Mouse (Mus musculus): ENCODE results near the gene Klc1. TPM values are rescaled to one million over a fixed set of nuclear protein-coding genes. Genes with fewer than 3 reads are reported as not detected.

Gene Klc1
- polyA plus RNA-seq, 1 experiment from 2014 or later: 114 TPM

- H3K9me3 ChIP-seq: peaks cover 10% of the 10 kb centered on the region
- no peak overlapping the region for H3K9ac ChIP-seq (replicated peaks)
- H3K27me3 ChIP-seq: no peaks in the 10 kb centered on the region
- H3K4me3 ChIP-seq (replicated peaks): no peak overlapping the region
- H3K36me3 ChIP-seq: peaks cover 80% of the 10 kb centered on the region
- WGBS: 83% methylated on average over 15 of the region's 15 CpGs
- H3K4me1 ChIP-seq (replicated peaks): peaks cover 2% of the 10 kb centered on the region
- no peak for ATAC-seq (ENCODE audit: insufficient number of reproducible peaks, insufficient read depth, low FRiP score, low TSS enrichment, low read depth)
- no peak overlapping the region for H3K4me2 ChIP-seq
- H3K27ac ChIP-seq: no peak overlapping the region
Measured at GRCm38 (mm10) chr12:111774845-111775244, 16.2 kb downstream of the Klc1 start.

- Histone ChIP-seq H3K9me3 (peaks cover 10% of the 10 kb centered on the region), H3K27ac (no peak overlapping the region), H3K9ac (replicated peaks) (no peak overlapping the region), H3K27me3 (no peaks in the 10 kb centered on the region), H3K4me2 (no peak overlapping the region), H3K36me3 (peaks cover 98% of the 10 kb centered on the region), H3K4me1 (replicated peaks) (no peaks in the 10 kb centered on the region), H3K4me3 (replicated peaks) (no peak overlapping the region)
- ATAC-seq (ENCODE audit: insufficient number of reproducible peaks, insufficient read depth, low FRiP score, low TSS enrichment, low read depth): no peak
- 95% methylated on average over 13 of the region's 13 CpGs for WGBS
Measured at GRCm38 (mm10) chr12:111777919-111778318, 19.3 kb downstream of the Klc1 start.

- H3K36me3 ChIP-seq: peaks cover 97% of the 10 kb centered on the region
Measured at GRCm38 (mm10) chr12:111779544-111779943, 20.9 kb downstream of the Klc1 start.

GRCm38 (mm10) chr12:111785174-111785573, 26.5 kb downstream of the Klc1 start:
- Histone ChIP-seq H3K4me2 (no peak overlapping the region), H3K4me1 (replicated peaks) (peaks cover 3% of the 10 kb centered on the region; the same call in 1 of the 2 replicates), H3K27ac (no peak overlapping the region), H3K9ac (replicated peaks) (no peak overlapping the region), H3K4me3 (replicated peaks) (no peak overlapping the region), H3K27me3 (no peaks in the 10 kb centered on the region), H3K9me3 (no peaks in the 10 kb centered on the region), H3K36me3 (peaks cover 99% of the 10 kb centered on the region)
- WGBS: 63% methylated on average over 15 of the region's 15 CpGs
- no peak for ATAC-seq (ENCODE audit: insufficient number of reproducible peaks, insufficient read depth, low FRiP score, low TSS enrichment, low read depth)

More at GRCm38 (mm10) chr12:111779544-111779943, 20.9 kb downstream of the Klc1 start:
- Histone ChIP-seq H3K4me2 (no peak overlapping the region), H3K4me3 (replicated peaks) (no peak overlapping the region), H3K4me1 (replicated peaks) (peaks cover 3% of the 10 kb centered on the region; the same call in 1 of the 2 replicates), H3K27me3 (no peaks in the 10 kb centered on the region), H3K9me3 (peaks cover 10% of the 10 kb centered on the region), H3K27ac (no peak overlapping the region), H3K9ac (replicated peaks) (no peak overlapping the region)
- no peak for ATAC-seq (ENCODE audit: insufficient number of reproducible peaks, insufficient read depth, low FRiP score, low TSS enrichment, low read depth)
- WGBS: 97% methylated on average over 1 of the region's 1 CpGs

- H3K9ac ChIP-seq (replicated peaks): no peak overlapping the region
- H3K36me3 ChIP-seq: peaks cover 99% of the 10 kb centered on the region
- no peak overlapping the region for H3K4me2 ChIP-seq
- H3K27me3 ChIP-seq: no peaks in the 10 kb centered on the region
- ATAC-seq (ENCODE audit: insufficient number of reproducible peaks, insufficient read depth, low FRiP score, low TSS enrichment, low read depth): no peak
- H3K4me1 ChIP-seq (replicated peaks): peaks cover 3% of the 10 kb centered on the region; the same call in 1 of the 2 replicates
- H3K9me3 ChIP-seq: no peaks in the 10 kb centered on the region
- no peak overlapping the region for H3K27ac ChIP-seq
- 89% methylated on average over 6 of the region's 6 CpGs for WGBS
- no peak overlapping the region for H3K4me3 ChIP-seq (replicated peaks)
Measured at GRCm38 (mm10) chr12:111787015-111787414, 28.4 kb downstream of the Klc1 start.

- Histone ChIP-seq H3K27me3 (no peaks in the 10 kb centered on the region), H3K4me2 (no peak overlapping the region), H3K27ac (no peak overlapping the region), H3K9ac (replicated peaks) (no peak overlapping the region), H3K4me1 (replicated peaks) (no peaks in the 10 kb centered on the region), H3K36me3 (peaks cover 99% of the 10 kb centered on the region), H3K4me3 (replicated peaks) (no peak overlapping the region), H3K9me3 (no peaks in the 10 kb centered on the region)
- 95% methylated on average over 5 of the region's 5 CpGs for WGBS
- ATAC-seq (ENCODE audit: insufficient number of reproducible peaks, insufficient read depth, low FRiP score, low TSS enrichment, low read depth): no peak
Measured at GRCm38 (mm10) chr12:111790090-111790489, 31.4 kb downstream of the Klc1 start.

- 91% methylated on average over 7 of the region's 7 CpGs for WGBS
Measured at GRCm38 (mm10) chr12:111790631-111791030, 32.0 kb downstream of the Klc1 start.

GRCm38 (mm10) chr12:111791474-111792104, 32.9 kb downstream of the Klc1 start:
- 92% methylated on average over 13 of the region's 13 CpGs for WGBS
- H3K4me2 ChIP-seq: no peak overlapping the region

More at GRCm38 (mm10) chr12:111790631-111791030, 32.0 kb downstream of the Klc1 start:
- ATAC-seq (ENCODE audit: insufficient number of reproducible peaks, insufficient read depth, low FRiP score, low TSS enrichment, low read depth): no peak
- H3K27me3 ChIP-seq: no peaks in the 10 kb centered on the region
- H3K4me1 ChIP-seq (replicated peaks): no peaks in the 10 kb centered on the region
- H3K4me2 ChIP-seq: no peak overlapping the region
- no peak overlapping the region for H3K27ac ChIP-seq
- H3K9ac ChIP-seq (replicated peaks): no peak overlapping the region
- H3K4me3 ChIP-seq (replicated peaks): no peak overlapping the region
- H3K9me3 ChIP-seq: no peaks in the 10 kb centered on the region
- peaks cover 99% of the 10 kb centered on the region for H3K36me3 ChIP-seq

GRCm38 (mm10) chr12:111794102-111794501, 35.5 kb downstream of the Klc1 start:
- no peak overlapping the region for H3K4me3 ChIP-seq (replicated peaks)
- no peak overlapping the region for H3K4me2 ChIP-seq
- WGBS: 80% methylated on average over 22 of the region's 22 CpGs
- H3K9me3 ChIP-seq: no peaks in the 10 kb centered on the region
- ATAC-seq (ENCODE audit: insufficient number of reproducible peaks, insufficient read depth, low FRiP score, low TSS enrichment, low read depth): no peak
- no peak overlapping the region for H3K27ac ChIP-seq
- H3K36me3 ChIP-seq: peaks cover 98% of the 10 kb centered on the region
- H3K4me1 ChIP-seq (replicated peaks): no peaks in the 10 kb centered on the region
- H3K27me3 ChIP-seq: no peaks in the 10 kb centered on the region
- H3K9ac ChIP-seq (replicated peaks): 0 out of 2 replicates have a peak overlapping the region, but pooled peaks have one; percentile 2

More at GRCm38 (mm10) chr12:111791474-111792104, 32.9 kb downstream of the Klc1 start:
- no peak for ATAC-seq (ENCODE audit: insufficient number of reproducible peaks, insufficient read depth, low FRiP score, low TSS enrichment, low read depth)
- Histone ChIP-seq H3K9ac (replicated peaks) (no peak overlapping the region), H3K4me3 (replicated peaks) (no peak overlapping the region), H3K27me3 (no peaks in the 10 kb centered on the region), H3K36me3 (peaks cover 99% of the 10 kb centered on the region), H3K27ac (no peak overlapping the region), H3K9me3 (no peaks in the 10 kb centered on the region), H3K4me1 (replicated peaks) (no peaks in the 10 kb centered on the region)

- no peaks in the 10 kb centered on the region for H3K4me1 ChIP-seq (replicated peaks)
- no peak overlapping the region for H3K4me3 ChIP-seq (replicated peaks)
- H3K9ac ChIP-seq (replicated peaks): no peak overlapping the region
- H3K36me3 ChIP-seq: peaks cover 96% of the 10 kb centered on the region
- no peaks in the 10 kb centered on the region for H3K27me3 ChIP-seq
- WGBS: 89% methylated on average over 18 of the region's 18 CpGs
- no peak overlapping the region for H3K27ac ChIP-seq
- no peak overlapping the region for H3K4me2 ChIP-seq
- no peak for ATAC-seq (ENCODE audit: insufficient number of reproducible peaks, insufficient read depth, low FRiP score, low TSS enrichment, low read depth)
- no peaks in the 10 kb centered on the region for H3K9me3 ChIP-seq
Measured at GRCm38 (mm10) chr12:111794526-111795179, 36.0 kb downstream of the Klc1 start.

GRCm38 (mm10) chr12:111795180-111795895, 36.7 kb downstream of the Klc1 start:
- Histone ChIP-seq H3K36me3 (peaks cover 94% of the 10 kb centered on the region), H3K4me2 (no peak overlapping the region), H3K9ac (replicated peaks) (no peak overlapping the region), H3K9me3 (no peaks in the 10 kb centered on the region), H3K27me3 (no peaks in the 10 kb centered on the region), H3K4me1 (replicated peaks) (no peaks in the 10 kb centered on the region), H3K27ac (no peak overlapping the region), H3K4me3 (replicated peaks) (no peak overlapping the region)
- ATAC-seq (ENCODE audit: insufficient number of reproducible peaks, insufficient read depth, low FRiP score, low TSS enrichment, low read depth): no peak
- WGBS: 91% methylated on average over 28 of the region's 28 CpGs
